Mouse (Mus musculus): ENCODE results near the gene Pbx4.

DNA sequence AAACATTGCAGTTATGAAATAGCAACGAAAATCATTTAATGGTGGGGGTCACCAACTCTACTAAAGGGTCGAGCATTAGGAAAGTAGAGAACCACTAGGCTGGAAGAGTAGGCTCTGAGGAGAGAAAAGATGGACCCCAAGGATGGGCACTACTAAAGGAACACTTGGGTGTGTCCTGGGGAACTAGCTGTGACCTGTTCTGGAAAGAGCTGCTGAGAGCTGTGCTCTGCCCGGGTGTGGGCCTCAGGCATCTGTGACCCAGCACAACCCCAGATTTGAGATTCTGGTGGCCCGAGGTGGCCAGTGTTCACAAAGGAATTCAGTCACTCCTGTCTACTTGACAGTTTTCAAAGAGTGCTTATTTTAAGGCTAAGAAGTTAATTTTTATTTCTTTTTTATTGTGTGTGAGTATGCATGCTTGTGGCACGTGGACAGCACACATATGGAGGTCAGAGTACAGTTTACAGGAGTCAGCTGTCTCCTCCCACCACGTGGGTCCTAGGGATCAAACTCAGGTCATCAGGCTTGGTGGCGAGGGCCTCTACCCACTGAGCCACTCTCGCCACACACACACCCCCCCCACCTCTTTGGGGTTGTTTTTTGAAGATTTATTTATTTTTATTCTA is 4.9 kb downstream of the Pbx4 start:
- TF ChIP-seq CTCF (IDR thresholded peaks at IDR 0.05; ENCODE audit: borderline replicate concordance, insufficient read depth, low read depth, low read length) = no peak
- TF ChIP-seq POLR2A (IDR thresholded peaks at IDR 0.05; ENCODE audit: borderline replicate concordance, insufficient read depth, low read length) = no peak

Data from cerebellum, adult 2 months (tissue).